Mouse (Mus musculus) MEL (cell line): ENCODE data around the gene Bmp8a. TPM values are rescaled to one million over a fixed set of nuclear protein-coding genes. Genes with fewer than 3 reads are reported as not detected.

Source experiments
- DNase-seq: peaks from one replicate; pipeline ENCODE4 v3.0.0; 2011; ENCODE audit warnings: low read depth, low spot score
- H3K27ac ChIP-seq: 2 replicates; pipeline ENCODE4 v1.5.1; 2012; ENCODE audit warnings: low read depth, mild to moderate bottlenecking, control low read depth, low read length, moderate library complexity; ENCODE audit not compliant: control insufficient read depth
- H3K27me3 ChIP-seq, 2 experiments: fragments of 150-350 bp in 1 of 2; sonication (generic) in 1 of 2; 2 replicates each; pipeline ENCODE4 v1.6.1; 2012; ENCODE audit warnings: low read length in 2 of 2, mild to moderate bottlenecking in 2 of 2, improper control_type of control experiment in 1 of 2, moderate library complexity in 1 of 2; ENCODE audit not compliant: insufficient read depth in 2 of 2, control insufficient read depth in 1 of 2
- H3K36me3 ChIP-seq, 2 experiments: 2 replicates each; pipeline ENCODE4 v1.6.1; 2012 to 2014; ENCODE audit warnings: low read length in 2 of 2, improper control_type of control experiment in 1 of 2, inconsistent platforms in 1 of 2, mild to moderate bottlenecking in 1 of 2; ENCODE audit not compliant: insufficient read depth in 2 of 2, control insufficient read depth in 1 of 2
- H3K4me1 ChIP-seq, 2 experiments: fragments of 150-350 bp in 1 of 2; sonication (generic) in 1 of 2; 2 replicates each; pipeline ENCODE4 v1.6.1; 2012; ENCODE audit warnings: low read length in 2 of 2, improper control_type of control experiment in 1 of 2, mild to moderate bottlenecking in 1 of 2; ENCODE audit not compliant: insufficient read depth in 2 of 2, control insufficient read depth in 1 of 2
- H3K4me3 ChIP-seq, 2 experiments: fragments of 150-350 bp in 1 of 2; sonication (generic) in 1 of 2; 2 replicates each; pipeline ENCODE4 v1.5.1; 2012; ENCODE audit warnings: low read depth in 2 of 2, low read length in 2 of 2, mild to moderate bottlenecking in 2 of 2, moderate library complexity in 2 of 2, control low read depth in 1 of 2, improper control_type of control experiment in 1 of 2; ENCODE audit not compliant: control insufficient read depth in 1 of 2, insufficient read depth in 1 of 2
- H3K79me2 ChIP-seq: 2 replicates; pipeline ENCODE4 v1.6.1; 2012; ENCODE audit warnings: mild to moderate bottlenecking, low read length, moderate library complexity; ENCODE audit not compliant: control insufficient read depth, poor library complexity, insufficient read depth
- H3K9ac ChIP-seq: 2 replicates; pipeline ENCODE4 v1.6.1; 2012; ENCODE audit warnings: low read depth, mild to moderate bottlenecking, control low read depth, low read length, moderate library complexity; ENCODE audit not compliant: control insufficient read depth, poor library complexity, severe bottlenecking
- H3K9me3 ChIP-seq: fragments of 150-350 bp; sonication (generic); replicated peaks from 2 replicates; pipeline ENCODE4 v1.6.1; 2012; ENCODE audit warnings: mild to moderate bottlenecking, low read length, improper control_type of control experiment, moderate library complexity; ENCODE audit not compliant: insufficient read depth
- CHD1 ChIP-seq: IDR thresholded peaks from 2 replicates; pipeline ENCODE4 v1.6.1; 2012; ENCODE audit warnings: low read depth, mild to moderate bottlenecking, inconsistent platforms, low read length, improper control_type of control experiment
- CHD2 ChIP-seq: IDR thresholded peaks from 2 replicates; pipeline ENCODE4 v1.6.1; 2011; ENCODE audit warnings: low read length, improper control_type of control experiment
- CTCF ChIP-seq, 3 experiments: IDR thresholded peaks in 2 of 3; conservative IDR thresholded peaks in 1 of 3; 2 replicates each; pipeline ENCODE4 v1.5.1; 2011 to 2012; ENCODE audit warnings: low read length in 3 of 3, low read depth in 2 of 3, mild to moderate bottlenecking in 2 of 3, improper control_type of control experiment in 1 of 3, inconsistent platforms in 1 of 3, mixed read lengths in 1 of 3, moderate library complexity in 1 of 3; ENCODE audit not compliant: control insufficient read depth in 1 of 3, insufficient read depth in 1 of 3, poor library complexity in 1 of 3, severe bottlenecking in 1 of 3
- E2F4 ChIP-seq: IDR thresholded peaks from 2 replicates; pipeline ENCODE4 v1.6.1; 2011; ENCODE audit warnings: low read depth, low read length, improper control_type of control experiment, borderline replicate concordance
- EP300 ChIP-seq, 2 experiments: IDR thresholded peaks; 2 replicates each; pipeline ENCODE4 v1.6.1; 2011; ENCODE audit warnings: improper control_type of control experiment in 2 of 2, low read length in 2 of 2, low read depth in 1 of 2, mild to moderate bottlenecking in 1 of 2
- ETS1 ChIP-seq: IDR thresholded peaks from 2 replicates; pipeline ENCODE4 v1.6.1; 2012; ENCODE audit warnings: low read depth, mild to moderate bottlenecking, inconsistent platforms, low read length, improper control_type of control experiment, moderate library complexity
- GABPA ChIP-seq: IDR thresholded peaks from 2 replicates; pipeline ENCODE4 v1.6.1; 2012; ENCODE audit warnings: low read depth, mild to moderate bottlenecking, inconsistent platforms, low read length, improper control_type of control experiment, moderate library complexity
- GATA1 ChIP-seq: IDR thresholded peaks from 2 replicates; pipeline ENCODE4 v1.6.1; 2011; ENCODE audit warnings: low read depth, low read length, improper control_type of control experiment
- HCFC1 ChIP-seq: IDR thresholded peaks from 2 replicates; pipeline ENCODE4 v1.6.1; 2012; ENCODE audit warnings: low read depth, mild to moderate bottlenecking, inconsistent platforms, low read length, improper control_type of control experiment, moderate library complexity
- KAT2A ChIP-seq: conservative IDR thresholded peaks from 2 replicates; pipeline ENCODE4 v1.6.1; 2012; ENCODE audit warnings: low read depth, low read length, improper control_type of control experiment, inconsistent platforms
- MAFK ChIP-seq: IDR thresholded peaks from 2 replicates; pipeline ENCODE4 v1.6.1; 2011; ENCODE audit warnings: low read depth, mild to moderate bottlenecking, low read length, improper control_type of control experiment, borderline replicate concordance
- MAZ ChIP-seq: IDR thresholded peaks from 2 replicates; pipeline ENCODE4 v1.6.1; 2012; ENCODE audit warnings: low read depth, mild to moderate bottlenecking, inconsistent platforms, low read length, improper control_type of control experiment
- MEF2A ChIP-seq: IDR thresholded peaks from 2 replicates; pipeline ENCODE4 v1.6.1; 2014; ENCODE audit warnings: low read depth, mild to moderate bottlenecking, inconsistent platforms, low read length, improper control_type of control experiment; ENCODE audit not compliant: poor library complexity, insufficient replicate concordance, severe bottlenecking; ENCODE audit errors: extremely low read depth
- MYB ChIP-seq: IDR thresholded peaks from 2 replicates; pipeline ENCODE4 v1.6.1; 2011; ENCODE audit warnings: mild to moderate bottlenecking, low read depth, low read length, improper control_type of control experiment
- MYC ChIP-seq: IDR thresholded peaks from 2 replicates; pipeline ENCODE4 v1.6.1; 2011; ENCODE audit warnings: low read depth, mild to moderate bottlenecking, low read length, improper control_type of control experiment, moderate library complexity
- NRF1 ChIP-seq: IDR thresholded peaks from 2 replicates; pipeline ENCODE4 v1.6.1; 2014; ENCODE audit warnings: low read depth, mild to moderate bottlenecking, inconsistent platforms, low read length, improper control_type of control experiment, moderate library complexity; ENCODE audit not compliant: poor library complexity, insufficient read depth, severe bottlenecking
- POLR2A ChIP-seq, 2 experiments: IDR thresholded peaks; 2 replicates each; pipeline ENCODE4 v1.6.1; 2011 to 2012; ENCODE audit warnings: low read length in 2 of 2, mild to moderate bottlenecking in 2 of 2, control low read depth in 1 of 2, improper control_type of control experiment in 1 of 2, low read depth in 1 of 2, moderate library complexity in 1 of 2; ENCODE audit not compliant: control insufficient read depth in 1 of 2, insufficient read depth in 1 of 2, poor library complexity in 1 of 2
- POLR2AphosphoS2 ChIP-seq: IDR thresholded peaks from 2 replicates; pipeline ENCODE4 v1.6.1; 2011; ENCODE audit warnings: low read length, improper control_type of control experiment
- RAD21 ChIP-seq: IDR thresholded peaks from 2 replicates; pipeline ENCODE4 v1.6.1; 2011; ENCODE audit warnings: mild to moderate bottlenecking, low read depth, low read length, improper control_type of control experiment
- SIN3A ChIP-seq: IDR thresholded peaks from 2 replicates; pipeline ENCODE4 v1.6.1; 2012; ENCODE audit warnings: low read length, improper control_type of control experiment, inconsistent platforms
- TAL1 ChIP-seq: IDR thresholded peaks from 2 replicates; pipeline ENCODE4 v1.6.1; 2012; ENCODE audit warnings: mild to moderate bottlenecking, inconsistent platforms, low read length, moderate library complexity, mixed read lengths
- TBP ChIP-seq: IDR thresholded peaks from 2 replicates; pipeline ENCODE4 v1.8.0; 2011; ENCODE audit warnings: low read depth, low read length, improper control_type of control experiment
- TCF12 ChIP-seq: IDR thresholded peaks from 2 replicates; pipeline ENCODE4 v1.6.1; 2014; ENCODE audit warnings: low read depth, mild to moderate bottlenecking, inconsistent platforms, low read length, improper control_type of control experiment, moderate library complexity
- UBTF ChIP-seq: IDR thresholded peaks from 2 replicates; pipeline ENCODE4 v1.6.1; 2012; ENCODE audit warnings: low read depth, mild to moderate bottlenecking, inconsistent platforms, low read length, improper control_type of control experiment, moderate library complexity, borderline replicate concordance; ENCODE audit not compliant: insufficient read depth
- ZNF384 ChIP-seq: IDR thresholded peaks from 2 replicates; pipeline ENCODE4 v1.6.1; 2012; ENCODE audit warnings: low read depth, mild to moderate bottlenecking, inconsistent platforms, low read length, improper control_type of control experiment
- polyA plus RNA-seq, 2 experiments: library from polyadenylated mRNA; stranded (reverse) in 1 of 2; unstranded in 1 of 2; fragments of >175 nt in 1 of 2; fragments of >200 nt in 1 of 2; gene quantifications; 2 replicates each; pipeline versions ENCODE4 v1.2.1 to v1.2.4; 2012; ENCODE audit warnings: low replicate concordance in 2 of 2, low read depth in 1 of 2; ENCODE audit not compliant: insufficient read length in 2 of 2, insufficient read depth in 1 of 2, missing spikeins in 1 of 2
- total RNA-seq: library from RNA; depleted of rRNA; stranded (reverse); fragments of 300-350 nt; gene quantifications from 2 replicates; pipeline ENCODE4 v1.2.3, GENCODE M21; 2012

Bmp8a gene
- total and polyA plus RNA-seq, 3 experiments = 0.19 to 0.43 TPM; not detected in 1

DNA sequence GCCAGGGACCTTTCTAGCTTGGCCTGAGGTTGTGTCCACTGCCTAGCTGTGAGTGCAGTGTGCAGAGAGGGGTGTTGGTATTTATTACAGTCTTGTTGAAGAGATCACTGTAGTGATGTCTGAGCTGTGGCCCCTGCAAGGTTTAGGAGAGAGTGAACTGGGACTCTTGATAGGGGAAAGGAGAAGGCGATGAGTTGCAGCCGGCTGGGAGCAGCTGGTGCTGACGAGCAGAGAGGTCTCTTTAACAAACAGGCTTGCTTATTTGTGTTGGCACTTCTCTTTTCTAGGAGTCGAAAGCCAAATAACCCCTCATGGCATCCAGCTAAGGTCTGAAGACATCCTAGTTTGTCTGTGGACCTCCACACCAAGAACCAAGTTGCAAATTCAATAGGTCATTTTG is 44.8 kb downstream of the Bmp8a start:
- Histone ChIP-seq H3K9ac (no peak overlapping the region), H3K27ac (no peak overlapping the region), H3K36me3 (peaks cover 0 to 26% of the 10 kb centered on the region in 2 experiments; a peak in 2 of 4 replicates), H3K27me3 (no peaks in the 10 kb centered on the region), H3K4me1 (no peaks in the 10 kb centered on the region), H3K4me3 (no peak overlapping the region), H3K9me3 (no peaks in the 10 kb centered on the region), H3K79me2 (no peaks in the 10 kb centered on the region)
- no peak for DNase-seq
- no peak for TF ChIP-seq CHD2
- no peak for TF ChIP-seq CHD1
- no peak for TF ChIP-seq GATA1

DNA sequence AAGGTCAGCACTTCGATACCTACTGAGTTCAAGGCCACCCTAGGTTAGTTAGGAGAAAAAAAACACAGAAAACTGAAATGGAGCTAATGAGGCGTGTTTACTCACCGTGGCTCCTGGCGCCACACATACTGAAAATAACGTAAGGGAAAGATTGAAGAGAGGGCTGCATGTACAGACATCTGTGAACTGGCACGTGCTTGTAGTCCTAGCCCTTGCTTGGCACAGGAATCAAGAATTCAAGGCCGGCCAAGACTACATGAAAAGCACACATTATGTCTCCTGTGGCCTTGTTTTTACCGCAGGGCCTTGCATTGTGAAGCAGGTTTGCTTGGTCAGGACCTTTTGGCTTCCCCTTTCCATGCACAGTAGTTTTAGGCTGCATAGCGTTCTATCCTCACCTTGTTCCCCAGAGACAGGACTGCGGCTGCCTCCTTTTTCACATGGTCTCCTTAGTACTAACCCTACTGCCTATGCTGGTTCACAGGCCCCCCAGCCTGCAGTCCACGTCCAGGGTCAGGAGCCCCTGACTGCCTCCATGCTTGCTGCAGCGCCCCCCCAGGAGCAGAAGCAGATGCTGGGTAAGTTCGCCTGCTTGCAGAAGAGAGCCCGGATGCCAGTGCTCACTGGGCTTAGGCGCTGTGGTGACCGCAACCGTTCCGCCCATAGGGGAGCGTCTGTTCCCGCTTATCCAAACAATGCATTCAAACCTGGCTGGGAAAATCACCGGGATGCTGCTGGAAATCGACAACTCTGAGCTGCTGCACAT is 45.7 kb downstream of the Bmp8a start:
- Histone ChIP-seq H3K4me1 (no peaks in the 10 kb centered on the region), H3K79me2 (no peaks in the 10 kb centered on the region), H3K9ac (no peak overlapping the region), H3K4me3 (no peak overlapping the region), H3K9me3 (no peaks in the 10 kb centered on the region), H3K27me3 (no peaks in the 10 kb centered on the region), H3K36me3 (peaks cover 0 to 34% of the 10 kb centered on the region in 2 experiments; a peak in 2 of 4 replicates), H3K27ac (no peak overlapping the region)
- DNase-seq = no peak
- TF ChIP-seq MEF2A (no peak), RAD21 (no peak), CHD2 (no peak), KAT2A (no peak), GABPA (no peak), HCFC1 (no peak), ZNF384 (no peak), MAZ (no peak), CTCF (IDR thresholded peaks at IDR 0.05 in 2 of 3, conservative IDR thresholded peaks at IDR 0.05 in 1 of 3; ENCODE audit: control insufficient read depth in 1 of 3, insufficient read depth in 1 of 3, low read depth in 2 of 3, low read length in 3 of 3, poor library complexity in 1 of 3, severe bottlenecking in 1 of 3) (no peak)

GRCm38 (mm10) chr4:123296148-123296534 is 46.9 kb downstream of the Bmp8a start:
- no peaks in the 10 kb centered on the region for H3K79me2 ChIP-seq
- H3K27ac ChIP-seq = no peak overlapping the region
- peaks cover 0 to 43% of the 10 kb centered on the region in 2 experiments; a peak in 2 of 4 replicates for H3K36me3 ChIP-seq
- no peak for DNase-seq
- H3K4me3 ChIP-seq = no peak overlapping the region
- H3K9me3 ChIP-seq = no peaks in the 10 kb centered on the region
- no peaks in the 10 kb centered on the region for H3K4me1 ChIP-seq
- TF ChIP-seq SIN3A (no peak), TAL1 (no peak), KAT2A (no peak), CTCF (IDR thresholded peaks at IDR 0.05 in 2 of 3, conservative IDR thresholded peaks at IDR 0.05 in 1 of 3; ENCODE audit: control insufficient read depth in 1 of 3, insufficient read depth in 1 of 3, low read depth in 2 of 3, low read length in 3 of 3, poor library complexity in 1 of 3, severe bottlenecking in 1 of 3) (no peak), TBP (no peak), POLR2A (IDR thresholded peaks at IDR 0.05; ENCODE audit: control insufficient read depth in 1 of 2, insufficient read depth in 1 of 2, low read depth in 1 of 2, low read length in 2 of 2, poor library complexity in 1 of 2) (no peak; a peak in 1 of 4 replicates), EP300 (IDR thresholded peaks at IDR 0.05; ENCODE audit: low read depth in 1 of 2, low read length in 2 of 2) (no peak), POLR2AphosphoS2 (no peak), MYC (no peak), CHD1 (no peak), MYB (no peak), NRF1 (no peak), RAD21 (no peak), UBTF (no peak), TCF12 (no peak), ETS1 (no peak), MAFK (no peak), E2F4 (no peak)
- H3K27me3 ChIP-seq = no peaks in the 10 kb centered on the region
- no peak overlapping the region for H3K9ac ChIP-seq
